Mouse (Mus musculus) forebrain, embryonic 15.5 days (tissue): ENCODE results near the gene Rpl3. TPM values are rescaled to one million over a fixed set of nuclear protein-coding genes. Genes with fewer than 3 reads are reported as not detected.

Experiments
- ATAC-seq: fragments of 200-750 bp; cut with Nextera tagmentation; replicated peaks from 2 replicates; pipeline ENCODE4 v1.8.0; 2017; ENCODE audit warnings: mild to moderate bottlenecking, moderate TSS enrichment, moderate library complexity
- H3K27ac ChIP-seq: fragments of 300-500 bp; sonication (generic); replicated peaks from 2 replicates; pipeline ENCODE4 v1.5.1; 2015; ENCODE audit warnings: mild to moderate bottlenecking, inconsistent platforms
- H3K27me3 ChIP-seq: fragments of 300-500 bp; sonication (generic); 2 replicates; pipeline ENCODE4 v1.6.1; 2015; ENCODE audit warnings: inconsistent platforms
- H3K36me3 ChIP-seq: fragments of 300-500 bp; sonication (generic); 2 replicates; pipeline ENCODE4 v1.6.1; 2015; ENCODE audit warnings: mild to moderate bottlenecking, inconsistent platforms
- H3K4me1 ChIP-seq: fragments of 300-500 bp; sonication (generic); 2 replicates; pipeline ENCODE4 v1.6.1; 2015; ENCODE audit warnings: inconsistent platforms
- H3K4me2 ChIP-seq: fragments of 300-500 bp; sonication (generic); replicated peaks from 2 replicates; pipeline ENCODE4 v1.6.1; 2015; ENCODE audit warnings: mild to moderate bottlenecking, inconsistent platforms
- H3K4me3 ChIP-seq: fragments of 300-500 bp; sonication (generic); 2 replicates; pipeline ENCODE4 v1.5.1; 2015; ENCODE audit warnings: mild to moderate bottlenecking, inconsistent platforms
- H3K9ac ChIP-seq: fragments of 300-500 bp; sonication (generic); replicated peaks from 2 replicates; pipeline ENCODE4 v1.6.1; 2015; ENCODE audit warnings: mild to moderate bottlenecking, inconsistent platforms
- H3K9me3 ChIP-seq: fragments of 300-500 bp; sonication (generic); 2 replicates; pipeline ENCODE4 v1.6.1; 2016; ENCODE audit warnings: inconsistent platforms
- WGBS: fragments of 180-500 bp; shearing (Covaris S2); methylation state at CpG from one replicate; pipeline ENCODE4 v1.1.7; 2015; ENCODE audit warnings: mixed read lengths; 5-methylcytosine and 5-hydroxymethylcytosine counted together
- polyA plus RNA-seq: library from polyadenylated mRNA; unstranded; fragments of >200 nt; fragmentation: Nextera tagmentation; extraction: Ambion mirVana; gene quantifications from 2 replicates; pipeline ENCODE4 v1.2.1, GENCODE M21; 2015

The Rpl3 gene
- polyA plus RNA-seq, 1 experiment from 2014 or later, result 641 TPM

DNA sequence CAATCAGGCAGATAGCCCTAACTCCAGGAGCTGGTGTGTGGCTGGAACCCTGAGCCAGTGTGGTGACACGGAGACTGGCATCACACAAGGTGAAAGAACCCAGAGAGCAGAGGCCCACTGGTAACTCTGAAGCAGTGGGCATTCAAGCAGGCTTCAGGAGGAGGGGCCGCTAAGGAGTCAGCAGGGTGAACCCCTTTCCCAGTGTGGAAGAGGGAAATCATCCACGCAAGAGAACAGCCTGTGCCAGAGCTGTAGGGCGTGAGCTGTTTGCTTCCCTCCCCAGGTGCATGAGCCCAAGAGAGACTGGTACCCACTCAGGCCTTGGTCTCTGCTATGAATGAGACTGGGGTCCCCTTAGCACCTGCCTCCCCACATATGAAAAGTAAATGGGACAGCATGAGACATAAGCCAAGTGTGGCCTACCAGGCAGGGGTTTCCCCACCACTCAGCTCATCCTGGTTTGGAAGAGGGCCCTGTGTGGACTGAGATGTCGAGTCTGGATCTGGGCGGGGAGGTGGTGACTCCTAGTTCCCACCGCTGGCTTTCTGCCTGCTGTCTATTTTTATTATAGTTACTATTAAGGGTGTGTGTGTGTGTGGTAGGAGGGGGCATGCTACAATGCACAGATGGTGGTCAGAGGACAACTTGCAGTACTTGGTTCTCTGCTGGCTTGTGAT lies 19.0 kb downstream of the Rpl3 start:
- H3K4me3 ChIP-seq, result no peak overlapping the region
- 73% methylated on average over 7 of the region's 7 CpGs for whole genome bisulfite sequencing
- ATAC-seq, result no peak
- H3K36me3 ChIP-seq, result peaks cover 8% of the 10 kb centered on the region
- no peak overlapping the region for H3K4me2 ChIP-seq
- H3K9me3 ChIP-seq, result no peaks in the 10 kb centered on the region
- no peaks in the 10 kb centered on the region for H3K27me3 ChIP-seq
- H3K9ac ChIP-seq, result no peak overlapping the region
- H3K27ac ChIP-seq, result no peak overlapping the region
- no peaks in the 10 kb centered on the region for H3K4me1 ChIP-seq

DNA sequence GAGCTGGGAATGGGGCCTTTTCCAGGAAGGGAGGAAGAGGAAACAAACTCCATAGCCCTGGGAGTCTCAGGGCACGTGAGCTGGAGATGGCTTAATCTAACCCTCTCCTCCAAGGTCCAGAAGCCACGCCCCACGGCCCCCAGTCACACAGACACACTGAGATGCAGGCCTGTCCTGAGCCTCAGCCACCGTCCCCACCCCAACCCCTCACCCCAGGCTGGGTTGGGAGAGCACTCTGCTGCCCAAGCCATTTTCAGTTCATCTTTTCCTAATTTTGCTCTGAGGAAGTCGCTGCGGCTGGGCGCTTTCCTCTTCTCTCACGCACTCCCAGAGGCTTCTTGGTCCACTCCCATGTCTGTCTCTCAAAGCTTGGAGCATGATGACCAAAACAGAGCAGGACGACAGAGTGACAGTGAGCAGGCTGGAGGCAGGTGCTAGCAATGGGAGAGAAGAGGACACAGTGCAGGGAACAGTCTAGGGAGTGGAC lies 19.7 kb downstream of the Rpl3 start:
- H3K9ac ChIP-seq, result no peak overlapping the region
- no peaks in the 10 kb centered on the region for H3K9me3 ChIP-seq
- no peak overlapping the region for H3K27ac ChIP-seq
- no peaks in the 10 kb centered on the region for H3K27me3 ChIP-seq
- 39% methylated on average over 9 of the region's 9 CpGs for WGBS
- no peak for ATAC-seq
- no peak overlapping the region for H3K4me3 ChIP-seq
- H3K4me2 ChIP-seq, result no peak overlapping the region
- no peaks in the 10 kb centered on the region for H3K4me1 ChIP-seq
- H3K36me3 ChIP-seq, result peaks cover 2% of the 10 kb centered on the region

DNA sequence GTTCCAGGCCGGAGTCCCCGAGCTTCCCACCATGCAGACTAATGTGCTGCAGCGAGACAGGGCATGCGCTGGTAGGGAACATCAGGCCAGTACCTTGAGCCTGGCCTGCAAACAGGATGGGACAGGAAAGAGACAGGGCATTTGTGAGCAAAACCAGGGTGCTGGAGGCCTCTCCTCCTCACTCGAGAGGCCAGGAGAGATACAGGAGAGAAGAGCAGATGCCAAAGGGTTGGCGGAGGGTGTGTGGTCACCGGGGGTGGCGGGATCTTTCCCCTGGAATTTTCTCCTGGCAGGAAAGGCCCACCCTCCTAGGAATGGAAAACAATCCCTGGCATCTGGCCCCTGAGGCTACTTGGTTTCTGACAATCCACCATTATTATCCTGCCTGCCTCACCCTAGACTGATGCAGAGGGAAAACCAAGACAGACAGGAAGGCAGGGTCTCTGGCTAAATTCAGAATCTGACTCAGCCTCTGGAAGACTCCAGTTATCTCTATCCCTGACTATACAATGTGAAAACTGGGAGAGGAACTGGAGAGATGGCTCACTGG lies 21.5 kb downstream of the Rpl3 start:
- Histone ChIP-seq H3K27ac (no peak overlapping the region), H3K4me1 (no peaks in the 10 kb centered on the region), H3K4me3 (no peak overlapping the region), H3K9me3 (no peaks in the 10 kb centered on the region), H3K36me3 (no peaks in the 10 kb centered on the region), H3K27me3 (no peaks in the 10 kb centered on the region), H3K9ac (no peak overlapping the region), H3K4me2 (no peak overlapping the region)
- no peak for ATAC-seq
- WGBS, result 60% methylated on average over 8 of the region's 8 CpGs

DNA sequence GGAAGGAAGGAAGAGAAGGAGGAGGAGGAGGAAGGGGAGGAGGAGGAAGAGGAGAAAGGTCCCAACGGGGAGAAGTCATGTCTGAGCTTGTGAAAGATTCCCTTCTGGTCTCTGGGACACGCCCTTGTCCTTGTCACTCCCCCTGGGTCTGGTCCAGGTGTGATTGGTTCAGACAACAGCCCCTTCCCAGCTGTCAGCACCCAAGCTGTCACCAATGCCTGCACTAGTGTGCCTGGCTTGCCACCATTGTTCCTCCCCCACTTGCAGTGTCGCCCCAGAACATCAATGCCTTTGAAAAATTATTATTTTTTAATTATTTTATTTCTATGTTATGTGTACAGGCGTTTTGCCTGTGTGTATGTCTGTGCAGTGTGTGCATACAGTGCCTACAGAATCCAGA lies 22.5 kb downstream of the Rpl3 start:
- Histone ChIP-seq H3K4me1 (no peaks in the 10 kb centered on the region), H3K4me2 (no peak overlapping the region), H3K9ac (no peak overlapping the region), H3K9me3 (no peaks in the 10 kb centered on the region), H3K27ac (no peak overlapping the region), H3K27me3 (no peaks in the 10 kb centered on the region), H3K36me3 (no peaks in the 10 kb centered on the region), H3K4me3 (no peak overlapping the region)
- no peak for ATAC-seq
- WGBS, result 58% methylated on average over 4 of the region's 4 CpGs

DNA sequence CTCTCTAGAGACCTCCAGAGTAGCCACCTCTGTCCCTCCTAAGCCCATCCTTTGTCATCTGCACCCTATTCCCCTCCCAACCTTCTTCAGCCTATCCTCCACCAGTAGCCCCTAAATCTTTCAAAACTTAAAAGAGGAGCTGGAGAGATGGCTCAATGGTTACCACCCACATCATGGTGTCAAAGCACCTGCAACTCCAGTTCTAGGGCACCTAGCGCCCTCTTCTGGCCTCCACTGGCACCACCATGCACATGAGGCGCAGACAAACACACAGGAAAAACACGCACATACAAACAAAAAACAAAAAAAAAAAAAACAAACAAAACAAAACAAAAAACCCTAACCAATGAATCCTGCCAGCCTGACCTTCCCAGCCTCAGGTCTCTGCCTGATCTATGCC lies 25.1 kb downstream of the Rpl3 start:
- Histone ChIP-seq H3K9me3 (no peaks in the 10 kb centered on the region), H3K9ac (no peak overlapping the region), H3K4me3 (no peak overlapping the region), H3K36me3 (no peaks in the 10 kb centered on the region), H3K4me1 (no peaks in the 10 kb centered on the region), H3K27me3 (no peaks in the 10 kb centered on the region), H3K4me2 (no peak overlapping the region), H3K27ac (no peak overlapping the region)
- 70% methylated on average over 3 of the region's 3 CpGs for WGBS
- ATAC-seq, result no peak

DNA sequence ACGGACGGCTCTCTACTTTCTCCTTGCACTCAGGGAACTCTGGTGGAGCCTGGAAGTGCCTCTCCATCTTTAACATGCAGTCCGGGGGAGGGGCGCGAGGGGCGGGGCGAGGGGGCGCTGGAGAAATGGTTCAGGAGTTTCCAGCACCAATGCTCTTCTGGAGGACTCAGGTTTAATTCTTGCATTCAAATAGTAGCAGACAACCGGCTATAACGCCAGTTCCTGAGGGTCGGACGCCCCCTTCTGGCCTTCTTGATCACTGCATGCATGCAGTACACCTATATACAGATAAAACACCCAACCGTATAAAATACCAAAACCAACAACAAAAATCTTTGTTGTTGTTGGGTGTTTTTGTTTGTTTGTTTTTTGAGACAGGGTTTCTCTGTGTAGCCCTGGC lies 26.3 kb downstream of the Rpl3 start:
- Histone ChIP-seq H3K4me3 (no peak overlapping the region), H3K9ac (no peak overlapping the region), H3K27ac (no peak overlapping the region), H3K4me2 (no peak overlapping the region), H3K4me1 (no peaks in the 10 kb centered on the region), H3K36me3 (no peaks in the 10 kb centered on the region), H3K27me3 (no peaks in the 10 kb centered on the region), H3K9me3 (no peaks in the 10 kb centered on the region)
- WGBS, result 14% methylated on average over 13 of the region's 13 CpGs
- no peak for ATAC-seq

DNA sequence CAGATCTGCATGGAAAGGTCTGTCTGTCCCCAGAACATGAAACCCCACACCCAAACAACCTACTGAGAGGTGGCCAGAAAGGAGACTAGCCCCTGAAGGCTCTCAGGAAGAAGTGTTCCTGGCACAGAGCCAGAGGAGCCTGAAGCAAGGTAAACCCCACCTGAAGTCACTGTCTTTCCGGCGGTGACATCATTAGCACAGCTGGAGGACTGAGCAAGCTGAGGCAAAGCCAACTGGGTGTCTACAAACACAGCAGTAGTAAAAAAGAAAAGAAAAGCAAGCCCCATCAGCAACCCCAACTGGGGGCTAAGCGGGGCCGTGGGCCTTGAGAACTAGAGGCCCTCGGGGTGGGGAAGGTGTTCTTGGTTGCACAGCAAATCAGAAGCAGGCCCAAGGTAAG lies 26.7 kb downstream of the Rpl3 start:
- Histone ChIP-seq H3K9ac (no peak overlapping the region), H3K36me3 (no peaks in the 10 kb centered on the region), H3K27me3 (no peaks in the 10 kb centered on the region), H3K27ac (no peak overlapping the region), H3K4me3 (no peak overlapping the region), H3K9me3 (no peaks in the 10 kb centered on the region), H3K4me2 (no peak overlapping the region), H3K4me1 (no peaks in the 10 kb centered on the region)
- no peak for ATAC-seq
- 72% methylated on average over 5 of the region's 5 CpGs for WGBS

DNA sequence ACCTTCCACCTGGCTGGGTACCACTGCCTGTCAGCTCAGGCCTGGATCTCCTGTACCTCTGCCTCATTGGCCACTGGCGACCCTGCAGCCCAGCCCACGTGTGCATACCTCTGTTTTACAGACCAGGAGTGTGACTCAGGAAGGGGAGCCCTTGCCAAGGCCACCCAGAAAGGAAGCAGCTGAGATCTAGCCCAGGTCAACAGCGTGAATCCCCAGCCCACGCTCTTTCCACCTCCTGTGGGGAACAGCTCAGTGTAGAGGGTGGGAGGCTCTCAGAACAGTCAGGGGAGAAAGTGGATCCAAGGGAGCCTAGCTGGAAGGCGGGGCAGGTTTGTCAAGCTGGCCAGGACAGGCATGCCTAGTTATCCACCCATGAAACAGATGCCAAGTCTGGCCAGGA lies 28.8 kb downstream of the Rpl3 start:
- WGBS, result 53% methylated on average over 5 of the region's 5 CpGs
- Histone ChIP-seq H3K9me3 (no peaks in the 10 kb centered on the region), H3K4me1 (no peaks in the 10 kb centered on the region), H3K4me2 (no peak overlapping the region), H3K27ac (no peak overlapping the region), H3K27me3 (no peaks in the 10 kb centered on the region), H3K36me3 (no peaks in the 10 kb centered on the region), H3K4me3 (no peak overlapping the region), H3K9ac (no peak overlapping the region)
- ATAC-seq, result no peak

DNA sequence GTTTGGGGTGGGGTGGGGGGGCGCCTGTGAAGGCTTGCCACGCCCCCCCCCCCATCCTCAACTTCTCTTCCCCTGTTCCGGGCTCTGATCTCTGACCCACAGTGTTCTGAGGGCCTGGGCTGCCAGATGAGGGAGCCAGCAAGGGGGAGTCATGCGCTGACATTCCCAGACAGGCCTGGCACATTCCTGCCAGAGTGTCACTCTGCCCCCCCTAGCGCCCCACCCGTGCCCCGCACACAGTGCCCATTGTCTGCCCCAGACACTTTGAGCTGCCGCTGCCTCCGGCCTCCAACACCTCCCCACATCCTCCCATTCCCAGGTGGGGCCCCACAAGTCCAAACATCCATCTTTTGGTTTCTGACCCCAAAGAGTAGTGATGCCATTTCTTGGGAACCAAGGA lies 29.3 kb downstream of the Rpl3 start:
- 58% methylated on average over 7 of the region's 9 CpGs for WGBS
- H3K27me3 ChIP-seq, result no peaks in the 10 kb centered on the region
- no peak overlapping the region for H3K4me3 ChIP-seq
- no peaks in the 10 kb centered on the region for H3K9me3 ChIP-seq
- no peaks in the 10 kb centered on the region for H3K36me3 ChIP-seq
- ATAC-seq, result no peak
- H3K27ac ChIP-seq, result no peak overlapping the region
- H3K4me2 ChIP-seq, result no peak overlapping the region
- H3K4me1 ChIP-seq, result no peaks in the 10 kb centered on the region
- no peak overlapping the region for H3K9ac ChIP-seq

DNA sequence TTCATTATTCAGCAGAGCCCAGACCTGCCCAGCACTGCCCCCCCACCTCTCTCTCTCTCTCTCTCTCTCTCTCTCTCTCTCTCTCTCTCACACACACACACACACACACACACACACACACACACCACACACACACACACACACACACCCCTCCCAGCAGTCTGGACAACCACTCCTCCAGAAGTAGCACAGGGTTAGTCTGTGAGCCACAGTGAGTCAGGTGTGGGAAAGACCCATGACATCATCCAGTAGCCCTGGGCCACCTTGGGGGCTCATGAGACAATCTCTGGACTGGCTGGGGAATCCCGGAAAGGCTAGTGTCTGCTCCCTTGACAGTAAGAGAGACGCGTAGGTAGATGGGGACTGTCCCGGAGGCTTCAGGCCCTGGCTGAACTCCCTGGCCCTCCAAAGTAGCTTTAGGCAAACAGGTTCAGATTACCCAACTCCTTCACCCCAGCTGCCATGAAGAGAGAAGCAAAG lies 30.6 kb downstream of the Rpl3 start:
- WGBS, result 91% methylated on average over 4 of the region's 4 CpGs
- H3K4me1 ChIP-seq, result no peaks in the 10 kb centered on the region

DNA sequence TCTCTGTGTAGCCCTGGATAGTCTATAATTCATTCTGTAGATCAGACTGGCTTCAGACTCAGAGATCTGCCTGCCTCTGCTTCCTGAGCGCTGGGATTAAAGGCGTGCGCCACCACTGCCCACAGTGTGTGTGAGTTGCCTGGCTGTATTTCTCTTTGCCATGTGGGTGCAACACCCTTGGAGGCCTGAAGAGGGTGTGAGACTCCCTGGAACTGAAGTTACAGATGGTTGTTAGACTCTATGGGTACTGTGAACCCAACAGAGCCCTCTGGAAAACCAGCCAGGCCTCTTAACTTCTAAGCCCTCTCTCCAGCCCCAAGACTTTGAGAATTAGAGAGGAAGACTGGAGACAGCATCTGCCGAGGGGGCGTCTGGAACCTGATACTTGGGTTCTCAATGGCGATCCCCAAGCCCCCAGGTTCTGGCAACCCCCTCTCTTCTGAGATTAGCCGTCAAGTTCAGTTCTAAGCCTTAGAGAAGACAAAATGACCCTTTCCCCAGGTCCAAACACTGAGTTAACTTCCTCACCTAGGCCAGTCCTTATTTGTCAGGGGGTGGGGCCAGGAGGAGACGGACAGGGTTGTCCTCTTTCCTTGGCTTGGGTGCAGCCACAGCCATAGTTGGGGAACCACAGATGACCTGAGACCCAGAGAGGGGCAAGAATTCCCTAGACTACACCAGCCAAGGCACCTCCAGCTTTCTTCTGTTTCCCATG lies 31.2 kb downstream of the Rpl3 start:
- Histone ChIP-seq H3K36me3 (no peaks in the 10 kb centered on the region), H3K9me3 (no peaks in the 10 kb centered on the region), H3K4me2 (no peak overlapping the region), H3K4me1 (no peaks in the 10 kb centered on the region), H3K9ac (no peak overlapping the region), H3K27ac (no peak overlapping the region), H3K27me3 (no peaks in the 10 kb centered on the region), H3K4me3 (no peak overlapping the region)
- no peak for ATAC-seq
- 94% methylated on average over 8 of the region's 8 CpGs for WGBS

More for the DNA sequence above, 30.6 kb downstream of the Rpl3 start:
- Histone ChIP-seq H3K4me3 (no peak overlapping the region), H3K9ac (no peak overlapping the region), H3K27ac (no peak overlapping the region), H3K36me3 (no peaks in the 10 kb centered on the region), H3K27me3 (no peaks in the 10 kb centered on the region), H3K4me2 (no peak overlapping the region), H3K9me3 (no peaks in the 10 kb centered on the region)
- no peak for ATAC-seq

DNA sequence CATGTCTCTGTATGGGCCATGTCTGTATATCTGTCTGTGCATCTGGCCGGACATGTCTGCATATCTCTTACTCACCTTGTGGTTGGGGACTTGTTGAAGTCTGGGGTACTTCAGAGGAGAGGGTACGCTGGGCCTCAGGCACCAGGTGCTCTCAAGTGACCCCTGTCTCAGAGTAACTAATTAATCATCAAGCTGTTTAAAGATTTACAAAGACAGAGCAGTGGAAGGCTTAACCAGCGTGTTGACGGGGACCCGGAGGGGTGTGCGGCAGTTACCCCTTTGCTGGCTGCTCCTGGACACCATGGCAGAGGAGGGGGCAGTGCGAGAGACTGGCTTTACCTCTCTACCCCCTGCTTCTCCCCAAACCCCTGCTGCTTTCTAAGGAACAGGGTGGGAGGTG lies 32.1 kb downstream of the Rpl3 start:
- Histone ChIP-seq H3K27me3 (no peaks in the 10 kb centered on the region), H3K27ac (no peak overlapping the region), H3K36me3 (no peaks in the 10 kb centered on the region), H3K4me3 (no peak overlapping the region), H3K4me2 (no peak overlapping the region), H3K9ac (no peak overlapping the region), H3K9me3 (no peaks in the 10 kb centered on the region), H3K4me1 (no peaks in the 10 kb centered on the region)
- ATAC-seq, result no peak
- WGBS, result 90% methylated on average over 7 of the region's 7 CpGs
